Mouse (Mus musculus): ENCODE measurements around the gene Olfr1392.

Gene Olfr1392

DNA sequence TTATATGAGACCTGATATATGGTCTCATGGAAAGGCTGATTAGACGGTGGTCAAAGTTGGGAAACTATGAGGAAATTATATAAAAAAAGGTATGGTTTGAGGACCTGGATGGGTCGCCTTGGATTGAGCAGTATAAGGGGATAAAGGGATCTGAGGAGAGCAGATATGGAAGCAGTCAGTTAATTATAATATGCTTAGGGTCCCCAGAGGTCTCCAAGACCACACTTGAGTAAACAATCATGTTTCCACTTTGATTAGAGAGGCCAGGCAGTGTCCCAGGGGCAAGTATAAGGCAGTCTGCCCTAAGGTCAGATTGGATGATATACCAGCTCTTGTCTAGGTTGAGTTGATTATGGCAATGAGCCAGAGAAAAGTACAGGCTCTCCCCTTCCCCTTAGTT lies 37.4 kb downstream of the Olfr1392 start, which contains the start of gene Olfr1391:
TSS of gene Olfr1391 (plus strand) at position 301 of the 400 bp plus-strand sequence.
- no peak for DNase-seq (ENCODE audit: low read depth)

DNA sequence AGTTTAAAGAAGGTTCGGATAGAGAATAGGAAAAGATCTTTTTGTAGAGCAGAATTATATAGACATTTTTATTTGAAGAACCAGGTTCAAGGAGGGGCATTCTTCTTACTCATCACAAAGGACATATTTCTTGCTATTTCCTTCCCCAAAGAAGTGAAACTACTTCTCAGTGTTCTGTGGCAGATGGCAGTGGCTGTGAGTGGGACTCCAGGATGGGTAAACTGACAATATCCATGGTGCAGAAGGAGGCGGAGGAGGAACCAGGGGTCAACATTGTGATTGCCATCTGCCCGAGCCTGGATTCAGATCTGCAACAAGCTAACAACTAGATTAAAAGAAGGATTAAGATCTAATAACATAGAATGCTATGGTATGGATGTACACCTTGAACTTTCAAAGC lies 41.6 kb downstream of the Olfr1392 start:
- no peak for DNase-seq (ENCODE audit: low read depth)

DNA sequence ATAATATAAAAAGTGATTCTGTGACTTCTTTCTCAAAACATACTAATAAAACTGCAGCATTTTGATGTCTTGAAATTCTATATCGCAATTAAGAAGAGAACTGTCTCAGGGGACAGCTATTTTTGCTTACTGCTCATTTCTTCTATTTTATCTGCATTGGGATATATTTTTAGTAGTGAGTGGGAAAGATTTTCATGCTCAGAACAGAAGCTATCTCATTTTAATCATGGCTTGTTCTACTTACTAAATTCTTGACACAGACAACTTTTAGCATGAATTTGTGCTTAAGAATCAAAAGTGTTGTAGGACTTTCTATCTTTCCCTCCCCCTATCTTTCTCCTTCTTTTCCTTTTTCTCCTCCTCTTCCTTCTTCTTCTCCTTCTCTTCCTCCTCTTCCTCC lies 44.6 kb downstream of the Olfr1392 start:
- no peak for DNase-seq (ENCODE audit: low read depth)

- DNase-seq (ENCODE audit: low read depth), result no peak
Observed at GRCm38 (mm10) chr11:49334888-49335287, 49.8 kb downstream of the Olfr1392 start, which contains the start of gene Olfr1390. TSS of gene Olfr1390 (plus strand) at chr11:49335188.

- DNase-seq (ENCODE audit: low read depth), result no peak
Observed at GRCm38 (mm10) chr11:49337150-49337832, 52.2 kb downstream of the Olfr1392 start.
